Mouse (Mus musculus): ENCODE measurements around the gene Mzt1.
"Not testable (repeated sequence)": the region's sequence is repeated elsewhere in the genome, so short reads cannot be mapped to it uniquely, and the experiment has no call there.

The Mzt1 gene

DNA sequence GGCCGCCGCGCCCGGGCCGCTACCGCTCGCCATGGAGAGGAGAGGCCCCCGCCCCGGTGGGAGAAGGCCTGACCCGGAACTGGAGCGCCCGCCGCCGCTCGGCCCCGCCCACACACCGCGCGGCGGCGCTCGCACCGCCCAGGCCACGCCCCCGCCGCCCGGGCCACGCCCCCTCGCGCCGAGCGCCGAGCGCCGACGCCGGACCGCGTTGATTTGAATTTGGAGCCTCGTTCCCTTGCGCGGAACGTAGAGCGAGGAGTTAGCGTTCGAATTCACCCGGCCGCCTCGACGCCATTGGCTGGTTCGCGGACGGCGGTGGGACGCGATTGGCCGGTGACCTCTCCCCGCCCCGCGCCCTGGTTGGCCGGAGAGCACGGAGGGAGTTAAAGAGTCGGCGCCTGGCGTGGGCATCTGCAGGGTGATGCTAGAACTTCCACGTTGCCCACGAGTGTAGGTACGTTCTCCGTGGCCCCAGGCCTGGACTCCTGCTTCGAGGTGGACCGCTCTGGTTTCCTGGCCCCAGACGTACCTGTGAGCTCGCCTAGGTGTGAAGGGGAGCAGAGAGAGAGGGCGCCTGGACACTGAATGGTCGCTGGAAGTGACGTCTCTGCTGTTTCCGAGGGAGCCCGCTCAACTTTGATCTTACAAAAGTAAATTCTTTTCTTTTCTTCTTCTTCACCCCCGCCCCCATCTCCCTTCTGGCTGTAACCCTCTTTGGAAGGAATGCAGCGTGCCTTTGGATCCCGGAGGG lies at the start of gene Mzt1, which contains the start of gene Bora:
Gene Mzt1, minus strand, starts transcription at position 104 of the 751 bp plus-strand sequence.
Gene Bora, plus strand, starts transcription at position 192 of the 751 bp plus-strand sequence.
- DNase-seq (ENCODE audit: low spot score): peak; percentile 81

GRCm38 (mm10) chr14:99088947-99089346 lies 43.0 kb upstream of the Mzt1 start:
- no peak for DNase-seq (ENCODE audit: low spot score)

- no peak for DNase-seq (ENCODE audit: low spot score)
Measured at GRCm38 (mm10) chr14:99071146-99071545, 25.2 kb upstream of the Mzt1 start.

GRCm38 (mm10) chr14:99063091-99063490 lies 17.2 kb upstream of the Mzt1 start:
- no peak for DNase-seq (ENCODE audit: low spot score)

- no peak for DNase-seq (ENCODE audit: low spot score)
Measured at GRCm38 (mm10) chr14:99060616-99061015, 14.7 kb upstream of the Mzt1 start.

GRCm38 (mm10) chr14:99058959-99059586 lies 13.1 kb upstream of the Mzt1 start:
- DNase-seq (ENCODE audit: low spot score): no peak

DNA sequence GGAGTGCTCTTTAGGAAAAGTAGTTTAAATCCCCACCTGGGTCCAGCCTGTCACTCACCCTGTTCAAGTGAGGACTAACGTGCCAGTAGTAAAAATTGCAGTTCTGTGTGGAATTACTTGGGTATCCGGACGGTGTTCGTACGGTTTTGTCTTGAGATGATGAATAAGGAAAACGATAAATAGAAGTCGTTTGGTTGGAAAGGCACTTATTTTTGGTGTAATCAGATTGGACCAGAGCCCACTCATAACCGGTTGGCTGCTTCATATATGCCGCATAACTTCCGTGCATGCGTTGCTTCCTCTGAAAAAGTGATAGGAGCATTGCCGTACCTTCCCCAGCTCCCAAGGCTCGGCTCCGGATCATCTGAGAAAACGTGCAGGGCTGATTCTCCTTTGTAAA lies 848 bp upstream of the Mzt1 start:
- DNase-seq (ENCODE audit: low spot score): no peak

DNA sequence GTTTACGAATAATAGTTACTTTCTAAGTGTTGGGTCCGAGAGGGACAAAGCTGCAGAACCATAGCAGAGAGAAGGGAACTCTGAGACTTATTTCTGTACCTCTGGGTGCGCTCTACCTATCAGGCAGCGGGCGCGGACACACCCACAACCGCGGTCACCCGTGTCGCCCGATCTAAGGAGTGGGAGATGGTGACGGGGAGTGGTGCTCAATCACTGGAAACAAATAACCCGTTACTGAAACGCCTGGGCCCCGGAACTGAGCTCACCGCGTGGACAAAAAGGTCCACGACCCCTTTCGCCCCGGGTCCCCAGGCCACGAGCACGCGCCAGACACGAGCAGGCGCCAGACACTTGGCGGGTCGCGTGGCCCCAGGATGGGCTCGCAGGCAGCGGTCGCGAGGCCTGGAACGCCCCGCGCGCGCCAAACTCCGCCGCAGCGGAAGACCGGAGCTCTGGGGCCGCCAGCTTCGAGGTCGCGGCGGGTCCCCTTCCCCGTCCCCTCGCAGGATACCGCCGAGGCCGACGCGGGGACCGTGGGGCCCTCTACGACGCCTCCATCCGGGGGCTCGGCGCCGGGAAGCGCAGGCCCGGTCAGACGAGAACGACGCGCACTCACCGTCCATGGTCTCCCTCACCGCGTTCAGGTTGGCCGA lies 430 bp downstream of the Mzt1 start:
- no peak for DNase-seq (ENCODE audit: low spot score)

- no peak for DNase-seq (ENCODE audit: low spot score)
Measured at GRCm38 (mm10) chr14:99044718-99045117, 1.2 kb downstream of the Mzt1 start.

DNA sequence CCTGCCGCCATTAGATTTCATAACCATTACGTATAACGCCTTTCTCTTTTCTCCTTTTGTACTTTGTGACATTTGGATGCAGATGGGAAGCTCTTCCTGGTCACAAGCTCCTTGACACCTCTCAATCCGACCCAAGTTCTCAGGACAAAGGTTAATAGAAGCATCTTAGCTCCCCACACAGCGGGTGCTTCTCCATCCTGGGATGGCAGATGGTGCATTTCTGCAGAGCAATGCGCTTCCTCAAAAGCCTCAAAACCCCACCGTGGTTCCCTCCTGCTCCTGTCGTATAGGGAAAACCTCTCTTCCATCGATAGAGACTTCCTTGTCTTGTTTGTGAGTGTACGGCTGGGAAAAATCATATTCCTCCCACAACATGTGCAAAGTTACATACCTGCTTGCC lies 1.8 kb downstream of the Mzt1 start:
- no peak for DNase-seq (ENCODE audit: low spot score)

DNA sequence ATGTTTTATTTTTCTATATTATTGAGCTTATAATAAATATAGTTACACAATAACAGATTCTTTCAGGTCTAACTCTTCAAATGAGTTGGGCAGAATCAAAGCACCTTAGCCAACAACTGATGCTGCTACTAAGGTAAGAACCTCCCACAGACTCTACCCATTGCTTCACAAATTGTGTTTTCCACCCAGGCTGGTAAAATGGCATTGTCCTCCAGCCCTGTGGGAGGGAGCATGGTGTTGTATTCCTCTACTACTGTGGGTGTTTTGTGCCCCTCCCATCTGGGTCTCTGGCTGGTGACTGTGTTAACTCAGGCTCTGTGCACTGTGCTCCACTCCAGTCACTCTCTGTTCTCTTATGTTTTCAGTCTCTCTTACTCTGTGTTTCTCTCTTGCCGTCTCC lies 2.4 kb downstream of the Mzt1 start:
- DNase-seq (ENCODE audit: low spot score): no peak

DNA sequence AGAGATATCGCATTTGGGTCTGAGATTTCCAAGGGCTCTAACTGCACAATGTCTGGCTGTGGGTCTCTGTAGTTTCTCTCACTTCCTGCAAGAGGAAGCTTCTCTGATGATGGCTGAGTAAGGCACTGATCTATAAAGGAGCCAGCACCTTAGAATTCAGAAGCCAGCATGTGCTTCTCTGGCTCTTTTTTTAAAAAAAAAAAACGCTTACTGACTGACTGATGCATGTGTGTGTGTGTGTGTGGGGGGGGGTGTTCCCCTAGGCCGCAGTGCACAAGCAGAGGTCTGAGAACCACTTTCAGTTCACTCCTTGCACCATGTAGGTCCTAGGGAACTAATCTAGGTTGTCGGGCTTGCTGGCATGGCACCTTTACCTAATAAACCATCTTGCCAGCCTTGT lies 4.5 kb downstream of the Mzt1 start:
- DNase-seq (ENCODE audit: low spot score): no peak

DNA sequence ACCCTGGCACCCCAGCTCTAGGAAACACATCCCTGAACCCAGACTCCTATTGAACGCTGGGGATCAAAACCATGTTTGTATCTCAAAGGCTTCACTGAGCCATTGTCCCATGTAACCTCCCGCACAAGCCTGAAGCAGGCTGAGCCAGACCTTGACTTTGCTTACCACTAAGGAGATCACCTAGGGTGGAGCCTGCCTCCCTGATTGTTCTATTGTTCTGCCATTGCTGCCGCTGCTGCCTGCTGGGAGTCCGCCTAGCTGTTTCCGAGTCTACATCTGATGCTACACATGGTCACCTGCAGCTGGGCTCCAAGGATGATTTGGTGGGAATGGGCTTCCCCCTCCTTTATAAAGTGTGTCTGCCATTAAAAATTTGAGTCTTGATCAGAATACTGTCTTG lies 6.6 kb downstream of the Mzt1 start:
- not testable (repeated sequence) for DNase-seq (ENCODE audit: low spot score)

GRCm38 (mm10) chr14:99037703-99038102 lies 8.2 kb downstream of the Mzt1 start:
- DNase-seq (ENCODE audit: low spot score): no peak

GRCm38 (mm10) chr14:99036039-99036438 lies 9.9 kb downstream of the Mzt1 start:
- DNase-seq (ENCODE audit: low spot score): no peak

DNA sequence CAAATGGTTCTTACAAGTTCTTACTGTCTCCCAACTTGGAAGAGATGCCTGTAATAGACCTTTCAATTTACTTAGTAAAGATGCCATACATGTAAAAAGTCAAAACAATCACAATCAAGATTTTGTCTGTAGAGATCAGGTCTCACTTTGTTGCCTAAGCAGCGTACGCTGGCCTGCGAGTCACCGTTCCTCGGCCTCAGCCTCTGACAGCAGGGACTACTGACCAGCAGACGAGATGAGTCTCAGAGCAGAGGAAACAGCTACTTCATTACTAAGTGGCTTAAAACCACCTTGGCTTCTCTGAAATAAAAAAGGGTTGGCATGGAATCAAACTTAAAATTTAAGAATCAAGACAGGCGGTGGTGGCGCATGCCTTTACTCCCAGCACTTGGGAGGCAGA lies 11.1 kb downstream of the Mzt1 start:
- DNase-seq (ENCODE audit: low spot score): not testable (repeated sequence)

DNA sequence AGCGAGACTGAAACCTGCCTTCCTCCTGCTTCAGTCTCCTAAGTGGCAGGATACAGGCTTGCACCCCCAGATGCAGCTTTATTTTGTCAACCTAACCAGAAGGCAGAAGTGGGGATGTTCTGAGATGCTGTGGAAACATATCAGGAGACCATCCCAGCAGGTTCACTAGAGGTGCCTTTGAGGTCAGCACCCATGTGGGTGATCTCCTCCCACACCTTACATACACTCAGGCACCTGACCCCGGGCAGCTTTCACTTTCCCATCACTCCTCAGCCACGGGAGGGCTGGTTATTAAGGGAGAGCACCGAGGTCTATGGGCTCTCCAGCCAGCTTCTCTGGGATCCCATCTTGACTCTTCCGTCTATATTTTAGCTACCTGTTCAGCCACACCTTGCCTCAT lies 13.3 kb downstream of the Mzt1 start:
- no peak for DNase-seq (ENCODE audit: low spot score)

DNA sequence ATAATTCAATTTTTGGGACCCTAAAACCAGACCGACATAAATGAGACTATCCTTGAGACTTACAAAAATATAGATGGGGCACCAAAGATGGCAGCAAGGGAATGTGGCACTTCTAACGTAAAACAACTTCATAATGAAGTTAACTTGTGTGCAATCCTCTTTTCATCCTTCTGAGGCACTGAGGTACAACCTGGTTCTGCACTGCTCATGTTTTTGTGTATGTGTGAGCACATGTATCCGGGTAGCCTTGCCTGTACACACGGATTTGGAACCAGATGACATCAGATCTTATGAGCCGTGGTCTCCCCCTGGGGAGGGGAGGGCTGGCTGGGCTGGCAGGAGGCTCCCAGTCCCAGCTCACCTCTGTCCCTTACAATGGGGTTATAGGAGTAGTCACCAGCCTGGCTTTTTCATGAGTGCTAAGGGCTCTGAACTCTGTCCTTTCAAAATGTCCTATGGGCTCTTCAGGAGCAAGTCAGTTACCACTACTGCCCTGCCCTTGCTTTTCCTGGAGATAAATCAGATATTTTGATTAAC lies 14.5 kb downstream of the Mzt1 start:
- no peak for DNase-seq (ENCODE audit: low spot score)

DNA sequence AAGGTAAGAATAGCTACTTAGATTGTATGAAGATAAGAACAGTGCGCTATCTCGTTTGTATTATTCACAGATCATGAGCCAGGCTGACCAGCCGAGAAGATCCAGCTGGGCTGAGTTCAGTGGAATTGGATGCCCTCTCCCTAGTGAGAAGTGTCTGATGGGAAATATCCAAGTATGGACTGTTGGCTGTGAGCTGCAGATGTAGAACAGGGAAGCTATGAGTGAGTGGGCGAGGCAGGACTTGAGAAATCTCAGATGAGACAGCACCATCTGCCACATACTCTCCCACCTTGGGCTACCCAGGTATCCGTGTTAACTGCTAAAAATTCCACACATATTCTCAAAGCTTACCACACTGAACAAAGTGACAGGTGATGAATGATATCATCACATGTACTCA lies 15.9 kb downstream of the Mzt1 start:
- DNase-seq (ENCODE audit: low spot score): no peak

DNA sequence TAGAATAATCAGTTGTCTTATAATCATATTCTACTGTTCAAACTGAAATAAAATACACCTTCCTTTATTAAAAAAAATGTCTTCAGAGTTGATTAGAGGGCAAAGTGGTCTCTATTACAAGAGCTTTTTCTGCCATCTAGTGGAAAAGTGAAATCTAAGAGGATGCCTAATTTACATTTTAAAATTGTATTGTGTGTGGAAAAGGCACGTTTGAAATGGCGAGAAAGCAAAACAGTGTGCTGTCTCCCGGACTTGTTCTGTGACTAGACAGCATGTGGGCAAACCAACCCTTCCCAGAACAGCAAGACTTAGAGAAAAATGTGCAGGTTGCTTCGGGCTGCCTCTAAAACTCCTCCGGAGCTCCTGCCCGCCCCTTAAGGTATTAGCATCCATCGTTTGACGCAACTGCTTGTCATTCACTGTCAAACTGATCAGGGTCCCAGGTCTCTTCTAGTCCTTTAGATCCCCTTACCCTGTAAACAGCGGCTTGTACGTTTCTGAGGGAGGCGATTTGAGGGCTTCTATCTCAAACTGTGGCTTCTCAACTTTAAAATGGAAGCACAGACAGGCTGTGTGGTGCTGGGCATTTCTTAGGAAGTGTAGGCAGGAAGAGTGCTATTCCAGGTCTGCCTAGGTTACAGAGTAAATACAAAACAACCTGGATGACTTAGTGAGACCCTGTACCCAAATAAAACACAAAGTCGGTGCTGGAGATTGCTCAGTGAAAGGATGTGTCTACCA lies 23.4 kb downstream of the Mzt1 start:
- no peak for DNase-seq (ENCODE audit: low spot score)

DNA sequence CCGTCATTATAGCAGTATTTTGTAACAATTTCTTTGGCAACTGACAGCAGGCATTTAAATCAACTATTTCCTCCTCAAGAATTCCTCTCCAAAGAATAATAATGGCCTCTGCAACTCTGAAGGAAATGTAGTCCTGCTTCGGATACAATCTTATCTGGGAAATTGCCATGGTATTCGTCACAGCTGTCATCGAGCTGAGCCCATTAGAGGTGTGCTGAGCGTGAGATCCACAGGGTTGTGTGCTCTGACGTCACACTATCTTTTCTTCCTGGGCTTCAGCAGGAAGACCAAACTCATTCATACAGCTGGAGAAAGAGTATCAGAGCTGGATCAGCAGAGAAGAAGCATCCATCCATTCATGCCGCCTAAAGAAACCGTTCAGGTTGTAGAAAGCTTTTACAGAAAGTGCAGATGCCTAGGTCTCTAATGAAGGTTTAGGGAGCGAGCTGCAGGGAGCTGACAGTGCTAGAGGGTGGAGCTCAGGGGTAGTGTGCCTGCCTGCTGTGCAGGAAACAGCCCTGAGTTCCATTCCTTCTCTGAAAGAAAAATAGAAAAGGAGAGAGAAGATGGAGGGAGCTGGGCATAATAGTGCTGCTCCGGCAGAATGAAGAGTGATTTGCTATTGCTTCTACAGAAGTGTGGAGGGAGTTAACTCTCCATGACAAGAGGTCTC lies 26.7 kb downstream of the Mzt1 start:
- no peak for DNase-seq (ENCODE audit: low spot score)

GRCm38 (mm10) chr14:99018691-99019090 lies 27.2 kb downstream of the Mzt1 start:
- no peak for DNase-seq (ENCODE audit: low spot score)
